8 mouse cellular contexts compared by ENCODE assay signal in the genomic region with DNA sequence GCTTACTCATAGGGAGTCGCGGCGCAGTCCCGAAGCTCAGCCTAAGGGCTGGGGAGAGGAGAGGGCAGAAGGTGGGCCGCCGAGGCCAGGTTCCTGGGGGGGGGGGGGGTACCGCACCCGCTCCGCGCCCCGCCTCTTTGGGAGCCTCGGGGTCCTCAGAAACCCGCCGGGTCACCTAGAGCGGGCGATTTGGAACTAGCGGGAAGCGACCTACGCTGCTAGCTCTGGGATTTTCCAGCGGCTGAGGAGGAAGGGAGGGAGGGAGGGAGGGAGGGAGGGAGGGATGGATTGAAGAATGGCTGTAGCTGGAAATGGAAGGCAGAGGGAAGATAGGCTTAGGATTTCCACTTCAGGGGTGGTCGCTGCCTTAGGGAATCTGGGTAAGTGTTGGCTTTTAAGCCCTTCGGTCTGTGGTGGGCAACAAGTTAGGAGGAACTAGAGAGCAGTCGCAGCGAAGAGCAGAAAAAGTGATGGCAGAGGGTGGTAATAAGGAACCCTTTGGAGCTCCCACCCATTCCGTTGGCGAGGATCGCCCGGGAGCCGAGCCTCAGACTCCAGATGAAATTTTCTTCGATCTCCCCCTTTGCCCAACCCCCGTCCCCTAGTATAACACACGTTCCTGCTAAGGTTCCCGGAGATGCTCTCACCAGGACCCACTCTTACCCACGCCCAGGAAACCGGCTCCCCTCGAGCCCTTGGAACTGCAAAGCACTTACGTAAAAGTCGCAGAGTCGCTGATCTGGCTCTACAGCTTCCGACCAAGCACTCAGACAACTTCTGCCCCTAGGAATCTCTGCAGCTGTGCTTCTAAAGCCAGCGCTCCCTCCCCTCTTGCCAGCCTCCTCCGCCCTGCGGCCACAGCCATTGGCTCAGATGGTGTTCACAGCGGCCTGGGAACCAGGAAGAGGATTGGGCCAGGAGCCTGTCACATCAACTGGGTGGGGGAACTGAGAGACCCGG. TPM values are rescaled to one million over a fixed set of nuclear protein-coding genes. Genes with fewer than 3 reads are reported as not detected.
A peak's percentile ranks its signal among the peaks of the same experiment; 100 is the strongest.
DNase-seq lines count a peak whose midpoint lies in the region; ATAC-seq and TF ChIP-seq lines count a peak whose summit lies in the region.

Gene Pls3, minus strand, starts transcription at position 851 of the 960 bp plus-strand sequence.

- peaks cover 4% of the 10 kb centered on the region for H3K36me3 ChIP-seq in C2C12 (ENCODE audit: control insufficient read depth, insufficient read depth)
- H3K36me3 ChIP-seq in heart, embryonic 11.5 days (ENCODE audit: control insufficient read depth, insufficient read depth, low read length) = no peaks in the 10 kb centered on the region
- no peaks in the 10 kb centered on the region for H3K36me3 ChIP-seq in kidney, embryonic 14.5 days (ENCODE audit: control insufficient read depth, insufficient read depth, low read length)
- H3K36me3 ChIP-seq in limb, embryonic 13.5 days = no peaks in the 10 kb centered on the region
- no peaks in the 10 kb centered on the region for H3K36me3 ChIP-seq in midbrain, embryonic 14.5 days (ENCODE audit: control insufficient read depth, insufficient read depth, low read length)
- H3K36me3 ChIP-seq in splenic B cell, adult 2 months (ENCODE audit: control insufficient read depth, insufficient read depth, low read length, poor library complexity, severe bottlenecking) = no peaks in the 10 kb centered on the region

- no peaks in the 10 kb centered on the region for H3K4me1 ChIP-seq in heart, embryonic 11.5 days (ENCODE audit: control insufficient read depth, insufficient read depth, low read length)
- no peaks in the 10 kb centered on the region for H3K4me1 ChIP-seq in kidney, embryonic 14.5 days (ENCODE audit: control insufficient read depth, insufficient read depth, low read length)
- H3K4me1 ChIP-seq in limb, embryonic 13.5 days = no peaks in the 10 kb centered on the region
- H3K4me1 ChIP-seq in midbrain, embryonic 14.5 days (ENCODE audit: control insufficient read depth, insufficient read depth, low read length) = no peaks in the 10 kb centered on the region

- H3K4me3 ChIP-seq in C2C12 (ENCODE audit: insufficient read depth, poor library complexity, severe bottlenecking) = peak within 1 kb of the TSS; percentile 52
- peak within 1 kb of the TSS; percentile 56 for H3K4me3 ChIP-seq in heart, embryonic 11.5 days (ENCODE audit: low read depth, low read length)
- H3K4me3 ChIP-seq in kidney, embryonic 14.5 days (ENCODE audit: low read length) = peak within 1 kb of the TSS; percentile 49
- H3K4me3 ChIP-seq in limb, embryonic 13.5 days = peak within 1 kb of the TSS; percentile 53
- H3K4me3 ChIP-seq in midbrain, embryonic 14.5 days (replicated peaks; ENCODE audit: low read depth, low read length) = peak within 1 kb of the TSS; percentile 46

- peak within 1 kb of the TSS; percentile 77 for H3K27ac ChIP-seq in heart, embryonic 11.5 days (ENCODE audit: low read depth, low read length)
- H3K27ac ChIP-seq in kidney, embryonic 14.5 days (ENCODE audit: low read depth, low read length) = peak within 1 kb of the TSS; percentile 83
- H3K27ac ChIP-seq in limb, embryonic 13.5 days = peak within 1 kb of the TSS; percentile 84
- peak within 1 kb of the TSS; percentile 45; the same call in 1 of the 2 replicates for H3K27ac ChIP-seq in midbrain, embryonic 14.5 days (replicated peaks; ENCODE audit: low read depth, low read length)

- 9% methylated on average over 45 of the region's 45 CpGs for WGBS in heart, embryonic 11.5 days (ENCODE audit: insufficient replicate concordance)
- 21% methylated on average over 41 of the region's 45 CpGs for WGBS in kidney, embryonic 14.5 days
- WGBS in limb, embryonic 13.5 days = 13% methylated on average over 30 of the region's 45 CpGs
- 15% methylated on average over 45 of the region's 45 CpGs for WGBS in midbrain, embryonic 14.5 days

- peak within 1 kb of the TSS; percentile 70 for H3ac ChIP-seq in C2C12 (ENCODE audit: control insufficient read depth, insufficient read length, low read depth)

- TF ChIP-seq CTCF in C2C12 (IDR thresholded peaks at IDR 0.05; ENCODE audit: control insufficient read depth, insufficient read depth, insufficient read length) = no peak
- TF ChIP-seq CTCF in brain, embryonic 14.5 days (IDR thresholded peaks at IDR 0.05; ENCODE audit: borderline replicate concordance, extremely low read depth, insufficient read depth, insufficient read length) = no peak

- no peaks in the 10 kb centered on the region for H3K27me3 ChIP-seq in C2C12 (ENCODE audit: control insufficient read depth, insufficient read depth, insufficient read length)
- 0 out of 2 replicates have a peak, but pooled peaks cover 5% of the 10 kb centered on the region for H3K27me3 ChIP-seq in heart, embryonic 11.5 days (ENCODE audit: control insufficient read depth, insufficient read depth, low read length)
- no peaks in the 10 kb centered on the region for H3K27me3 ChIP-seq in kidney, embryonic 14.5 days (ENCODE audit: control insufficient read depth, insufficient read depth, low read length)
- H3K27me3 ChIP-seq in limb, embryonic 13.5 days = peaks cover 9% of the 10 kb centered on the region
- no peaks in the 10 kb centered on the region for H3K27me3 ChIP-seq in midbrain, embryonic 14.5 days (ENCODE audit: control insufficient read depth, insufficient read depth, low read length)
- H3K27me3 ChIP-seq in splenic B cell, adult 2 months (ENCODE audit: control insufficient read depth, insufficient read depth, low read length, poor library complexity, severe bottlenecking) = no peaks in the 10 kb centered on the region

- peak; percentile 96 for ATAC-seq in heart, embryonic 11.5 days (replicated peaks; ENCODE audit: insufficient number of reproducible peaks, low FRiP score, low TSS enrichment)
- peak; percentile 98 for ATAC-seq in kidney, embryonic 14.5 days (ENCODE audit: low FRiP score, low TSS enrichment)
- peak; percentile 96 for ATAC-seq in limb, embryonic 13.5 days (ENCODE audit: low FRiP score, low read depth)
- ATAC-seq in midbrain, embryonic 14.5 days (ENCODE audit: low FRiP score, low TSS enrichment) = peak; percentile 97

- peak within 1 kb of the TSS; percentile 72 for H3K9ac ChIP-seq in heart, embryonic 11.5 days (ENCODE audit: low read depth, low read length)
- H3K9ac ChIP-seq in kidney, embryonic 14.5 days (ENCODE audit: low read depth, low read length) = peak within 1 kb of the TSS; percentile 60
- peak within 1 kb of the TSS; percentile 65 for H3K9ac ChIP-seq in limb, embryonic 13.5 days
- H3K9ac ChIP-seq in midbrain, embryonic 14.5 days (replicated peaks; ENCODE audit: low read length) = peak within 1 kb of the TSS; percentile 37; the same call in 1 of the 2 replicates

- peak; percentile 96 for DNase-seq in brain, embryonic 14.5 days (ENCODE audit: low read depth)
- DNase-seq in fat pad, adult 2 months (ENCODE audit: extremely low read depth, low read depth, low spot score) = peak; percentile 76
- DNase-seq in midbrain, embryonic 14.5 days = peak; percentile 89
- DNase-seq in splenic B cell, adult 2 months (ENCODE audit: low read depth, low spot score) = peak; percentile 15

- TF ChIP-seq POLR2A in brain, embryonic 14.5 days (IDR thresholded peaks at IDR 0.05; ENCODE audit: borderline replicate concordance, extremely low read depth, insufficient read depth, insufficient read length, poor library complexity, severe bottlenecking) = no peak

- H3K79me3 ChIP-seq in C2C12 (ENCODE audit: low read depth) = peaks cover 48% of the 10 kb centered on the region

- H3K79me2 ChIP-seq in C2C12 (ENCODE audit: control insufficient read depth, insufficient read depth) = peaks cover 52% of the 10 kb centered on the region

- peak within 1 kb of the TSS; percentile 62 for H3K4me2 ChIP-seq in heart, embryonic 11.5 days
- peak within 1 kb of the TSS; percentile 46 for H3K4me2 ChIP-seq in kidney, embryonic 14.5 days (replicated peaks; ENCODE audit: low read depth, low read length)
- peak within 1 kb of the TSS; percentile 62 for H3K4me2 ChIP-seq in limb, embryonic 13.5 days (replicated peaks)
- peak within 1 kb of the TSS; percentile 63 for H3K4me2 ChIP-seq in midbrain, embryonic 14.5 days (ENCODE audit: low read length)

- no peaks in the 10 kb centered on the region for H3K9me3 ChIP-seq in heart, embryonic 11.5 days (replicated peaks; ENCODE audit: control insufficient read depth, low read length)
- H3K9me3 ChIP-seq in kidney, embryonic 14.5 days (ENCODE audit: control insufficient read depth, low read length) = no peaks in the 10 kb centered on the region
- no peaks in the 10 kb centered on the region for H3K9me3 ChIP-seq in limb, embryonic 13.5 days
- H3K9me3 ChIP-seq in midbrain, embryonic 14.5 days (ENCODE audit: control insufficient read depth, low read length) = no peaks in the 10 kb centered on the region

TF ChIP-seq in C2C12, 6 proteins besides CTCF, POLR2A, EP300 and RAD21:
- TF ChIP-seq FOSL1 (IDR thresholded peaks at IDR 0.05; ENCODE audit: insufficient read depth, low read length, poor library complexity, severe bottlenecking) (no peak), CEBPB (IDR thresholded peaks at IDR 0.05; ENCODE audit: low read depth) (no peak), USF1 (IDR thresholded peaks at IDR 0.05; ENCODE audit: low read depth) (no peak), MAX (IDR thresholded peaks at IDR 0.05) (no peak), MYOG (IDR thresholded peaks at IDR 0.05; ENCODE audit: control insufficient read depth, extremely low read depth, insufficient read length) (no peak), MYOD1 (IDR thresholded peaks at IDR 0.05; ENCODE audit: control insufficient read depth, insufficient read length, low read depth) (no peak)
TF ChIP-seq in C2C12: peak in this region for 0.

RNA-seq across cellular contexts. Expression of gene Pls3, which starts in this region (rescaled TPM):
- polyA plus RNA-seq in C2C12 (2012; fragmentation: generic; extraction: Trizol) = 90.0 TPM
- polyA plus RNA-seq in brain, embryonic 14.5 days (2012; rRNA removed) = 15.1 and 19.7 TPM in 2 replicates
- polyA plus RNA-seq in heart, embryonic 11.5 days (2014; fragmentation: Nextera tagmentation; extraction: Ambion mirVana) = 72.9 and 94.2 TPM in 2 replicates
- polyA plus RNA-seq in kidney, embryonic 14.5 days (2014; fragmentation: Nextera tagmentation; extraction: Ambion mirVana) = 83.6 and 109 TPM in 2 replicates
- 112 and 117 TPM in 2 replicates for polyA plus RNA-seq in limb, embryonic 13.5 days (2015; fragmentation: Nextera tagmentation; extraction: Ambion mirVana)
- polyA plus RNA-seq in midbrain, embryonic 14.5 days (2014; fragmentation: Nextera tagmentation; extraction: Ambion mirVana) = 21.2 and 35.7 TPM in 2 replicates

Comparison
In these comparisons a context has a peak if more than half of its experiments do, and no peak if none do; other contexts are left out.
1. Peak in every context shown above with its lines: DNase-seq, ATAC-seq, H3K4me3 ChIP-seq and H3K27ac ChIP-seq.
2. DNase-seq: peak in every context shown above with its lines; median percentile 96 in brain, embryonic 14.5 days; 89 in midbrain, embryonic 14.5 days; 76 in fat pad, adult 2 months; 15 in splenic B cell, adult 2 months.